Mouse (Mus musculus) neural tube, embryonic 14.5 days (tissue): ENCODE measurements at regions not wholly inside any gene's neighbourhood (a gene's known extent, or its start where the extent isn't known, plus 50 kb on each side); places are given as distances from the start of the nearest gene placed in this dataset.
A peak's percentile ranks its signal among the peaks of the same experiment; 100 is the strongest.

Source experiments
- ATAC-seq: fragments of 200-750 bp; cut with Nextera tagmentation; 2 replicates; pipeline ENCODE4 v1.8.0; 2017; ENCODE audit warnings: low read depth, mild to moderate bottlenecking, moderate TSS enrichment, moderate library complexity
- H3K27ac ChIP-seq: fragments of 300-500 bp; sonication (generic); 2 replicates; pipeline ENCODE4 v1.5.1; 2014; ENCODE audit warnings: low read depth, mild to moderate bottlenecking, control low read depth, low read length, moderate library complexity, mixed read lengths
- H3K27me3 ChIP-seq: fragments of 300-500 bp; sonication (generic); 2 replicates; pipeline ENCODE4 v1.6.1; 2014; ENCODE audit warnings: low read length; ENCODE audit not compliant: control insufficient read depth, insufficient read depth
- H3K36me3 ChIP-seq: fragments of 300-500 bp; sonication (generic); 2 replicates; pipeline ENCODE4 v1.6.1; 2014; ENCODE audit warnings: low read length, mixed read lengths; ENCODE audit not compliant: control insufficient read depth, insufficient read depth
- H3K4me1 ChIP-seq: fragments of 300-500 bp; sonication (generic); 2 replicates; pipeline ENCODE4 v1.6.1; 2014; ENCODE audit warnings: low read length; ENCODE audit not compliant: control insufficient read depth, insufficient read depth
- H3K4me2 ChIP-seq: fragments of 300-500 bp; sonication (generic); 2 replicates; pipeline ENCODE4 v1.6.1; 2014; ENCODE audit warnings: mild to moderate bottlenecking, low read depth, low read length, control low read depth
- H3K4me3 ChIP-seq: fragments of 300-500 bp; sonication (generic); 2 replicates; pipeline ENCODE4 v1.5.1; 2014; ENCODE audit warnings: low read depth, low read length, control low read depth, mixed read lengths
- H3K9ac ChIP-seq: fragments of 300-500 bp; sonication (generic); replicated peaks from 2 replicates; pipeline ENCODE4 v1.6.1; 2014; ENCODE audit warnings: low read depth, mild to moderate bottlenecking, control low read depth, low read length, mixed read lengths
- H3K9me3 ChIP-seq: fragments of 300-500 bp; sonication (generic); 2 replicates; pipeline ENCODE4 v1.6.1; 2016; ENCODE audit warnings: low read length; ENCODE audit not compliant: control insufficient read depth
- WGBS: fragments of 180-500 bp; shearing (Covaris S2); extraction: QIAGEN DNeasy Blood & Tissue Kit; methylation state at CpG from one replicate; pipeline ENCODE4 v1.1.7; 2014; 5-methylcytosine and 5-hydroxymethylcytosine counted together

DNA sequence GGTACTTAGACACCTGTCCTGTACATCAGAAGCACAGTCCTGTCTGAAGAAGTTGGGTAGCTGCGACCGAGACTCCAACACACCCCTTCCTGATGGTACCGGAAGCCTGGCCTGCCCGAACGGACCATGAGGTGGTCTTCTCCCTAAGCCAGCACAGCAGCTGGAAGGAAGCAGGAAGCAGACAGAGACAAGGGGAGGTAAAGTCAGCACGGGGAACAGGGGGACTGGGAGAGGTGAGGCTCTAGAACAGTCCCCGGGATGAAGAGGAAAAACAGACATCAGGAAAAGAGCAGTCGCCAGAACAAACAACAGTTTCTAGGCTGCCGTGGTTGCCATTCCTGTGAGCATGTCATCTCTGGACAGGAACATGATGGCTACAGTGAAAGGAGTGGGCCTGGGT is 353.6 kb downstream of the Efnb2 start:
- H3K4me2 ChIP-seq: no peak overlapping the region
- no peaks in the 10 kb centered on the region for H3K4me1 ChIP-seq
- no peaks in the 10 kb centered on the region for H3K27me3 ChIP-seq
- H3K9ac ChIP-seq: no peak overlapping the region
- no peaks in the 10 kb centered on the region for H3K36me3 ChIP-seq
- H3K4me3 ChIP-seq: no peak overlapping the region
- no peak overlapping the region for H3K27ac ChIP-seq
- WGBS: 83% methylated on average over 9 of the region's 9 CpGs
- no peaks in the 10 kb centered on the region for H3K9me3 ChIP-seq
- ATAC-seq: no peak

- Histone ChIP-seq H3K4me2 (no peak overlapping the region), H3K27ac (no peak overlapping the region), H3K27me3 (no peaks in the 10 kb centered on the region), H3K4me1 (no peaks in the 10 kb centered on the region), H3K36me3 (no peaks in the 10 kb centered on the region), H3K9ac (no peak overlapping the region), H3K4me3 (no peak overlapping the region), H3K9me3 (no peaks in the 10 kb centered on the region)
- ATAC-seq: no peak
- 62% methylated on average over 6 of the region's 6 CpGs for WGBS
Measured at GRCm38 (mm10) chr8:8299965-8300767, 360.9 kb downstream of the Efnb2 start.

DNA sequence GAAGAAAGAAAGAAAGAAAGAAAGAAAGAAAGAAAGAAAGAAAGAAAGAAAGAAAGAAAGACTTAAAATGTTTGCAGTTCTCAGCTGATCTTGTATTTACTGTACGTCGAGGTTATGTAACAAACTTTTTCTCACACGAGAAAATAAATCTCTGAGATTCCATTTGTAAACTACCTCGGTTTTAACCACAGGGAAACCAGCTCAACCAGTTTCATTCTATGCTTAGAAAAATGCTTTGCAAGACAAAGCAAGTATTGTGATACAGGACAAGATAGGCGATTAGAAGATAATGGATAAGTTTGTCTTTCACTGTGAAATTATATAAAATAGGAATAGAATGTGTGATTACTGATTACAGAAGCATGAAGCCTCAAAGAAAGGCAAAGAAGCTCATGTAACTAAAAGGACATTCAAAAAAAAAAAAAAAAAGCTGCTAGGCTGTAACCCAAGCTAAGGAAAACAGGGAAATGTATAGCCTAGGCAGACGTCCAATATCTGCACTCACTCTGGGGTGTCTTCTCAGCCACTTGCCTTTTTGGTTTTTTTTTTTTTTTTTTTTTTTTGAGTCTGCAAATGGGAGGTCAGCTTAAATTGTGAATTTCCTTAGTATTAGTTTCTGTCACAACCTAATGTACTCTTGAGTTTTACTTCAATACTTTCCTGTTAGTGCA is 368.3 kb downstream of the Efnb2 start:
- Histone ChIP-seq H3K36me3 (no peaks in the 10 kb centered on the region), H3K9ac (no peak overlapping the region), H3K4me3 (no peak overlapping the region), H3K9me3 (no peaks in the 10 kb centered on the region), H3K4me2 (no peak overlapping the region), H3K27ac (no peak overlapping the region), H3K27me3 (no peaks in the 10 kb centered on the region), H3K4me1 (no peaks in the 10 kb centered on the region)
- 67% methylated on average over 6 of the region's 6 CpGs for WGBS
- ATAC-seq: no peak

DNA sequence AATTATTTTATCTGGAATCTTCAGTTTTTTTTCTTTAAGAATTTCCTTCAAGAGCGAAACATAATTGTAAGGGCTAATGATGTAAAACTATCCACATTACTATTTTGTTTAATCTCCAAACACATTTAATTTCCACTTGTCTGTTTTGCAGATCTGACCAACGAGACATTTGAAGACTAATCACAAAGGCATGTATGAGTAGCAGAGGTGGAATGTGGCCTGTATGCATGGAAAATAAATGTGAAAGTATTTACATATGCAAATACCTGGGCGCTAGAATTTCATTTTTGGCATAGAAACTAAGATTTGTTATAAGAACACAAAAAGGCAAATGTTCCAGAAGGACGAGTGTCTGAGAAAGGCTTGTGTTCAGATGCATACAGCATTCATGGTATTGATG is 375.2 kb downstream of the Efnb2 start:
- ATAC-seq: no peak
- 85% methylated on average over 4 of the region's 4 CpGs for WGBS

DNA sequence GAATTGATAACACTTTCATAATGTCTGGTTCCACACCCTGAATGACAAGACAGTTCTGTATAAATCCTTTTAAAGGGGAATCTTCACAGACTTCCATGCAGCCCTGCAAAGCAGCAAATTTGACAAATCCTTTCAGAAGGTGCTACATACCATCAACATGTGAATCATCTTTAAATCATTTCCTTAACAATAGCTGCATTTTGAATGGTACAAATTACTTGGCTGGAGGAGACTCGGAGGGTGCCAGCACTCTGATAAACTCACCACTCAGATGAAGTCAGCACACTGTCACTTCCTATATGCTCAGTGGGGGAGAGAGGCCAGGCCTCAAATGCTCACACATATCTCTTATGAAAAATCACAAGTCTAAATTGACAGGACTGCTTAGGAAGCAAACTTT is 386.1 kb downstream of the Efnb2 start:
- Histone ChIP-seq H3K36me3 (no peaks in the 10 kb centered on the region), H3K9me3 (no peaks in the 10 kb centered on the region), H3K4me1 (no peaks in the 10 kb centered on the region), H3K27me3 (no peaks in the 10 kb centered on the region), H3K4me3 (no peak overlapping the region), H3K27ac (no peak overlapping the region), H3K9ac (no peak overlapping the region), H3K4me2 (no peak overlapping the region)
- WGBS: 63% methylated on average over 1 of the region's 1 CpGs
- ATAC-seq: no peak

More for the DNA sequence above, 375.2 kb downstream of the Efnb2 start:
- Histone ChIP-seq H3K27ac (no peak overlapping the region), H3K4me2 (no peak overlapping the region), H3K4me1 (no peaks in the 10 kb centered on the region), H3K4me3 (no peak overlapping the region), H3K9ac (no peak overlapping the region), H3K36me3 (no peaks in the 10 kb centered on the region), H3K27me3 (no peaks in the 10 kb centered on the region), H3K9me3 (no peaks in the 10 kb centered on the region)

GRCm38 (mm10) chr8:8274211-8274641 is 386.8 kb downstream of the Efnb2 start:
- no peaks in the 10 kb centered on the region for H3K9me3 ChIP-seq
- H3K9ac ChIP-seq: no peak overlapping the region
- WGBS: 85% methylated on average over 3 of the region's 3 CpGs
- ATAC-seq: no peak
- H3K36me3 ChIP-seq: no peaks in the 10 kb centered on the region
- H3K4me3 ChIP-seq: no peak overlapping the region
- H3K4me2 ChIP-seq: no peak overlapping the region
- no peaks in the 10 kb centered on the region for H3K4me1 ChIP-seq
- no peak overlapping the region for H3K27ac ChIP-seq
- no peaks in the 10 kb centered on the region for H3K27me3 ChIP-seq

- ATAC-seq: no peak
- Histone ChIP-seq H3K9me3 (no peaks in the 10 kb centered on the region), H3K4me1 (no peaks in the 10 kb centered on the region), H3K27me3 (no peaks in the 10 kb centered on the region), H3K4me3 (no peak overlapping the region), H3K27ac (no peak overlapping the region), H3K36me3 (no peaks in the 10 kb centered on the region), H3K4me2 (no peak overlapping the region), H3K9ac (no peak overlapping the region)
- 75% methylated on average over 7 of the region's 7 CpGs for WGBS
Measured at GRCm38 (mm10) chr8:8258855-8259254, 402.2 kb downstream of the Efnb2 start.

DNA sequence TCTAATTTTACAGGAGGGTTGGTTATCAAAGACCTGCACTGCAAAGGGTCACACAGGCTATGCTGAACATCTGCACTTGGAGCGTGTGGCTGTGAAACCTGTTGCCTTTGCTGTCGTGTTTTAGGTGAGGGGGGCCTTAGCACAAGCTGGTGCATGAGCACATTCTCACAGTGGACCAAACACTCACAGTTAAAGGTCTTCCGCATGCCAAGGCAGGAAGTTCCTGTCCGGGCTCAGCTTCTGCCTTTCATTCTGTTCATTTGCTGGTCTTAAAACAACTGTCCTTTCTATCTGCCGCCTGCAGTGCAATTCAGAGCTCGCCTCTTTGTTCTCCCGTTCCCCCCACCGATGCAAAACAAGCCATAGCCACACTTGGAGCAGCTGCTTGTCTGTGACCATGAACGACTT is 402.8 kb downstream of the Efnb2 start:
- Histone ChIP-seq H3K9me3 (no peaks in the 10 kb centered on the region; the same call in 1 of the 2 replicates), H3K27ac (no peak overlapping the region), H3K36me3 (no peaks in the 10 kb centered on the region), H3K9ac (no peak overlapping the region), H3K4me3 (no peak overlapping the region), H3K4me2 (no peak overlapping the region), H3K27me3 (no peaks in the 10 kb centered on the region), H3K4me1 (no peaks in the 10 kb centered on the region)
- WGBS: 6% methylated on average over 9 of the region's 9 CpGs
- ATAC-seq: 0 out of 2 replicates have a peak, but pooled peaks have one; percentile 46

DNA sequence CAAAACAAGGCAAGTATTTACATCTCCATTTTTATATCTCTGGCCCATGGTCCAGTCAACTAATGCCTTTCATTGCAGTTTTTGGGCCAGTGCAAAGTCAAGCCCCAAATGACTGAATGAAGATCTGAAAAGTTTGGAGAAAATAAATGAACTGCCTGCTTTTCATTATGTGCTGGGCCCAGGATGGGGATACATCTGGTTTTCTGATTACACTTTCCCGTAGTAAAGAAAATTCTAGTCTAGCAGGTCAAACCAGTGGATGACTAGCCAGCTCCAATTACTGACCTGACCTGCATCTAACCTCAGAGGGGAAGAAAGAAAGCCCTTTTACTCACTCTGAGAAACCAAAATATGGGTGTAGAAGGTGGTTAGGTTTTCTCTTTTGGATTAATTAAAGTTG is 404.7 kb downstream of the Efnb2 start:
- Histone ChIP-seq H3K27ac (no peak overlapping the region), H3K4me1 (no peaks in the 10 kb centered on the region), H3K9ac (no peak overlapping the region), H3K36me3 (no peaks in the 10 kb centered on the region), H3K27me3 (no peaks in the 10 kb centered on the region), H3K4me3 (no peak overlapping the region), H3K4me2 (no peak overlapping the region), H3K9me3 (no peaks in the 10 kb centered on the region; the same call in 1 of the 2 replicates)
- WGBS: 45% methylated on average over 1 of the region's 1 CpGs
- ATAC-seq: no peak
